Mouse (Mus musculus): ENCODE results near the gene Rad54l2.

GRCm38 (mm10) chr9:106789363-106789762 lies 369 bp upstream of the Rad54l2 start:
- no peak for TF ChIP-seq POLR2A (IDR thresholded peaks at IDR 0.05; ENCODE audit: borderline replicate concordance, insufficient read depth, low read length)
- TF ChIP-seq CTCF (IDR thresholded peaks at IDR 0.05; ENCODE audit: borderline replicate concordance, insufficient read depth, low read depth, low read length), result no peak
